Mouse (Mus musculus) thymus, adult 2 months (tissue): ENCODE results near the gene Pcolce.

Experiments
- CTCF ChIP-seq: fragments of 200-500 bp; IDR thresholded peaks from 2 replicates; pipeline ENCODE4 v1.5.1; 2012; ENCODE audit warnings: mild to moderate bottlenecking, control low read depth, low read length, moderate library complexity, borderline replicate concordance; ENCODE audit not compliant: control insufficient read depth, poor library complexity, insufficient read depth; ENCODE audit errors: extremely low read depth
- POLR2A ChIP-seq: fragments of 200-500 bp; IDR thresholded peaks from 2 replicates; pipeline ENCODE4 v1.6.1; 2012; ENCODE audit warnings: mild to moderate bottlenecking, low read length, control low read depth, moderate library complexity; ENCODE audit not compliant: control insufficient read depth, poor library complexity, insufficient read depth; ENCODE audit errors: extremely low read depth

GRCm38 (mm10) chr5:137654746-137655145, 41.2 kb upstream of the Pcolce start:
- TF ChIP-seq CTCF (no peak), POLR2A (no peak)
